Mouse (Mus musculus): ENCODE measurements around the gene Alg12. TPM values are rescaled to one million over a fixed set of nuclear protein-coding genes. Genes with fewer than 3 reads are reported as not detected.
"Not testable (repeated sequence)": the region's sequence is repeated elsewhere in the genome, so short reads cannot be mapped to it uniquely, and the experiment has no call there.

Gene Alg12
- polyA plus RNA-seq, 1 experiment = 32.8 TPM

DNA sequence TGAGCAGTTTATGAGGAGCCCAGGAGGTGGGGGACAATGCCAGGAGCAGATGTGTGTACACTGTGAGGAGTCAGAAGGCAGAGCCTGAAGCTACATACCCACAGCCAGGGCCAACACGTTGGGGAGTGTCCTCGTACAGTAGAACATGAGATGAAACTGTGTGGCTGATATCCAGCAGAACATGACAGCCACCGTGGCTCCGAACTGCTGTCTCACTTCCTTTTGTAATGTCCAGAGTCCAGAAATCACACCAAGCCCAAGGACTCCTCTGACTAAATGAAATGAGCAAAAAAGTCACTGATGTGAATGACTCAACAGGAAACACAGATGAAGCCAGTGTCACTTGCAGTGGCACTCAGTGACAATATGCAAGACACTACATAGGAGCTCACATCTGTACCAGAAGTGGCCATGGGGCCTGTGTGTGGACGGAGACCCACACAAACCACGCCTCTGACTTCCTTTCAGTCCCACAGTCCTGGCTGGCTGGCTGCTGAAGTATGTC, 3.9 kb downstream of the Alg12 start:
- Histone ChIP-seq H3K27me3 (ENCODE audit: control insufficient read depth, insufficient read depth, low read length) (no peaks in the 10 kb centered on the region), H3K27ac (ENCODE audit: control insufficient read depth, insufficient read depth, low read depth, low read length) (no peak overlapping the region), H3K36me3 (ENCODE audit: control insufficient read depth, insufficient read depth, low read length) (no peaks in the 10 kb centered on the region), H3K4me3 (ENCODE audit: control insufficient read depth, low read depth, low read length) (no peak overlapping the region), H3K4me1 (ENCODE audit: control insufficient read depth, insufficient read depth, low read length) (peaks cover 4% of the 10 kb centered on the region)
- TF ChIP-seq CTCF (IDR thresholded peaks at IDR 0.05; ENCODE audit: control insufficient read depth, insufficient read depth, insufficient replicate concordance, low read depth, low read length) (no peak), POLR2A (IDR thresholded peaks at IDR 0.05; ENCODE audit: control insufficient read depth, low read depth, low read length) (no peak)

DNA sequence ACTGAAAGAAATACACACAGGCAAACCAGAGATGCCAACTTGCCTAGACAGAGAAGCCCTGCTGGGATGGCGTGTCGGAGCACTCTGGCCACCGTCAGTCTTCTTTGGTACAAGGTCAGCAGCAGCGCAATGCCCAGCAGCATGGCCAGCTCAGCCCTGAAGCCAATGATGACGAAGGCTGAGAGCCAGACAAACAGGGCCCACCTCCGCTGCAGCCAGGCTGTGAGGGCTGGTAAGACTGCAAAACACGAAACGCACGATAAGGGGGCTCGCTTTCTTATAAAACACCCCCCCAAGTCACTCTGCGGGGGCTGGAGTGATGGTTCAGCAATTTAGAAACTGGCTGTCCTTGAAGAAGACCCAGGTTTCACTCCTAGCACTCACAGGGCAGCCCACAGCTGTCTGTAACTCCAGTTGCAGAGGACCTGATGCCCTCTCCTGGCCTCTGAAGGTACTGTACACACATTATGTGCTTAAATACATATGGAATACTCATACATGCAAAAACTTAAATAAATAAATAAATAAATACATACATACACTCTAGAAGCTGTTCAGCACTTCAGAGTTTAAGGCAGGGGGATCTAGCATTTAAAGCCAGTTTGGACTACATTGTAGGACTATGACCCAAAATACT, 4.6 kb downstream of the Alg12 start:
- no peaks in the 10 kb centered on the region for H3K36me3 ChIP-seq (ENCODE audit: control insufficient read depth, insufficient read depth, low read length)
- no peaks in the 10 kb centered on the region for H3K27me3 ChIP-seq (ENCODE audit: control insufficient read depth, insufficient read depth, low read length)
- no peak overlapping the region for H3K27ac ChIP-seq (ENCODE audit: control insufficient read depth, insufficient read depth, low read depth, low read length)
- no peak overlapping the region for H3K4me3 ChIP-seq (ENCODE audit: control insufficient read depth, low read depth, low read length)
- no peaks in the 10 kb centered on the region for H3K4me1 ChIP-seq (ENCODE audit: control insufficient read depth, insufficient read depth, low read length)
- no peak for TF ChIP-seq CTCF (IDR thresholded peaks at IDR 0.05; ENCODE audit: control insufficient read depth, insufficient read depth, insufficient replicate concordance, low read depth, low read length)
- no peak for TF ChIP-seq POLR2A (IDR thresholded peaks at IDR 0.05; ENCODE audit: control insufficient read depth, low read depth, low read length)

DNA sequence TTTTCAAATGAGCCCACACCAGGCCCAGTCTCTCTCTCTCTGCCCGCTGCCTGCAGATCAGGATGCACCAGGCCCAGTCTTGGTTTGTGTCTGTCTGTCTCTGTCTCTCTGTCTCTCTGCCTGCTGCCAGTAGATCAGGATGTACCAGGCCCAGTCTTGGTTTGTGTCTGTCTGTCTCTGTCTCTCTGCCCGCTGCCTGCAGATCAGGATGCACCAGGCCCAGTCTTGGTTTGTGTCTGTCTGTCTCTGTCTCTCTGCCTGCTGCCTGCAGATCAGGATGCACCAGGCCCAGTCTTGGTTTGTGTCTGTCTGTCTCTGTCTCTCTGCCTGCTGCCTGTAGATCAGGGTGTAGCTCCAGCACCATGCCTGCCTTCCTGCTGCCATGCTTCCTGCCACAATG, 5.2 kb downstream of the Alg12 start:
- not testable (repeated sequence) for H3K27ac ChIP-seq (ENCODE audit: control insufficient read depth, insufficient read depth, low read depth, low read length); H3K4me1 ChIP-seq (ENCODE audit: control insufficient read depth, insufficient read depth, low read length); H3K36me3 ChIP-seq (ENCODE audit: control insufficient read depth, insufficient read depth, low read length); H3K4me3 ChIP-seq (ENCODE audit: control insufficient read depth, low read depth, low read length); H3K27me3 ChIP-seq (ENCODE audit: control insufficient read depth, insufficient read depth, low read length)

DNA sequence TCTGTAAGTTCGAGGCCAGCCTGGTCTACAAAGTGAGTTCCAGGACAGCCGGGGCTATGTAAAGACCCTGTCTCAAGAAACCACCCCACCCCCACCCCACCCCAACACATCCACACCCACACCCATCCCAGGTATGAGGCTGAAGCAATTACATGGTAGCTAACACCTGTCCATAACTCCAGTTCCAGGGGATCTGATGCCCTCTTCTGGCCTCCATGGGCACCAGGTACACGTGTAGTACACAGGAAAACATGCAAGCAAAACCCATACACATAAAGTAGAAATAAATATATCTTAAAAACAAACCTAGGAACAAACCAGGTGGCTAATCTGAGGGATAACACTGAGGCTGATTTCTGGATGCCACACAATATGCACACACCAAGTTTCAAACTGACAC, 5.9 kb downstream of the Alg12 start:
- no peaks in the 10 kb centered on the region for H3K36me3 ChIP-seq (ENCODE audit: control insufficient read depth, insufficient read depth, low read length)
- no peak overlapping the region for H3K4me3 ChIP-seq (ENCODE audit: control insufficient read depth, low read depth, low read length)
- no peak for TF ChIP-seq CTCF (IDR thresholded peaks at IDR 0.05; ENCODE audit: control insufficient read depth, insufficient read depth, insufficient replicate concordance, low read depth, low read length)
- TF ChIP-seq POLR2A (IDR thresholded peaks at IDR 0.05; ENCODE audit: control insufficient read depth, low read depth, low read length) = no peak
- H3K4me1 ChIP-seq (ENCODE audit: control insufficient read depth, insufficient read depth, low read length) = no peaks in the 10 kb centered on the region
- no peaks in the 10 kb centered on the region for H3K27me3 ChIP-seq (ENCODE audit: control insufficient read depth, insufficient read depth, low read length)
- H3K27ac ChIP-seq (ENCODE audit: control insufficient read depth, insufficient read depth, low read depth, low read length) = no peak overlapping the region

DNA sequence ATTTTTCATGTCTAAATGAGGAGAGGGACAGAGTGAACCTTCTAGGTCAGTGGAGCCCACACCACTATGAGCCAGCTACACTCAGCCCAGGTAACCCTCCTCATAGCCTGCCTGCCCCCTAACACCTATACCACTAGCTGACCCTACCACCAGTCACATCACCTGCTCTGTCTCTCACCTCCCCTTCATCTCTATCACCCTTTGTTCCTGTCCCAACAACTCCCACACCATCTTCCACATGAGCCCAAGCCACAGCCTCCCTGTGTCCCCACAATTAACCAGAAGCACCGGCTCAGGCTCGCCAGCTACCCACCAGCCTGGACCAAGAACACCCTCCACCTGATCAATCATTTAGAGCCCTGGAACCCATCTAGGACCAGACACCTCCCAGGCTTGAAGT, 8.7 kb downstream of the Alg12 start:
- H3K27me3 ChIP-seq (ENCODE audit: control insufficient read depth, insufficient read depth, low read length) = no peaks in the 10 kb centered on the region
- no peak overlapping the region for H3K27ac ChIP-seq (ENCODE audit: control insufficient read depth, insufficient read depth, low read depth, low read length)
- TF ChIP-seq CTCF (IDR thresholded peaks at IDR 0.05; ENCODE audit: control insufficient read depth, insufficient read depth, insufficient replicate concordance, low read depth, low read length) (no peak), POLR2A (IDR thresholded peaks at IDR 0.05; ENCODE audit: control insufficient read depth, low read depth, low read length) (no peak)
- H3K4me1 ChIP-seq (ENCODE audit: control insufficient read depth, insufficient read depth, low read length) = no peaks in the 10 kb centered on the region
- H3K4me3 ChIP-seq (ENCODE audit: control insufficient read depth, low read depth, low read length) = no peak overlapping the region
- H3K36me3 ChIP-seq (ENCODE audit: control insufficient read depth, insufficient read depth, low read length) = 0 out of 2 replicates have a peak, but pooled peaks cover 1% of the 10 kb centered on the region

DNA sequence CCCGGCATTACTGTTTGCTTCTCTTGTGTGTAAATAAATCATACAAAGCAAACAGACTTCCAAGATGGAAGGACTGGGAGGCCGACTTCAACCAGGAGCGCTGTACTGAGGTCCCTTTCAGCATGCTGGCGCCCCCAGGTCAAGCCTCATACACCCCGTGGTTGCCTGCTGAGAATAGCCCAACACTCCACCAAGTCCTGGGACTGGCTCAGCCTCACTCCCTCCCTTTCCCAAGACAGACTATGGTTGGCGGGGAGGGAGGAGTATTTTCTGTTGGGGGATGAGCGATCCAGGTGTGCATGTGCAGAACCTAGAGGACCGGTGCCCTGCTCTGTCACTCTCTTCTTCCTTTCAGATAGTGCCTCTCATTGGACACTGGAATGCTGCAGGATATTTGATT, 11.0 kb downstream of the Alg12 start:
- H3K4me3 ChIP-seq (ENCODE audit: control insufficient read depth, low read depth, low read length) = no peak overlapping the region
- H3K4me1 ChIP-seq (ENCODE audit: control insufficient read depth, insufficient read depth, low read length) = no peaks in the 10 kb centered on the region
- H3K27ac ChIP-seq (ENCODE audit: control insufficient read depth, insufficient read depth, low read depth, low read length) = no peak overlapping the region
- no peak for TF ChIP-seq CTCF (IDR thresholded peaks at IDR 0.05; ENCODE audit: control insufficient read depth, insufficient read depth, insufficient replicate concordance, low read depth, low read length)
- no peak for TF ChIP-seq POLR2A (IDR thresholded peaks at IDR 0.05; ENCODE audit: control insufficient read depth, low read depth, low read length)
- H3K27me3 ChIP-seq (ENCODE audit: control insufficient read depth, insufficient read depth, low read length) = no peaks in the 10 kb centered on the region
- 0 out of 2 replicates have a peak, but pooled peaks cover 1% of the 10 kb centered on the region for H3K36me3 ChIP-seq (ENCODE audit: control insufficient read depth, insufficient read depth, low read length)

DNA sequence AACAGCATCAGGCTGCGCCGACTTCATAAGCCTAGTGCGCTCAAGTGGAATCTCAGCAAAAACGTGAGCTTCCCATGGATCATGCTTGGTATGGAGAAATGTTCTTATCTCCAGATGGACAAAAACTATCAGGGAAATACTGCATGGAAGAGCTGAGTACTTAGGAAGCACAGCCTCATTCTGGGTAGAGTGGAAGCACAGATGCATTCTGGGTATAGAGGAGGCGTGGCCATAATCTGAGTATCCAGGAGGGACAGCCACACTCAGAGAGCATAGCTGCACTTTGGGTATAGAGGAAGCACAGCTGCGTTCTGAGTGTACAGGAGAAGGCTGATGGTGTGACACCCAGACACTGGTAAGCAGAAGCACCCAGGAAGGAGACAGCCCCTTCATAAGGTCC, 16.8 kb downstream of the Alg12 start:
- Histone ChIP-seq H3K4me3 (ENCODE audit: control insufficient read depth, low read depth, low read length) (no peak overlapping the region), H3K4me1 (ENCODE audit: control insufficient read depth, insufficient read depth, low read length) (no peaks in the 10 kb centered on the region), H3K27me3 (ENCODE audit: control insufficient read depth, insufficient read depth, low read length) (no peaks in the 10 kb centered on the region), H3K27ac (ENCODE audit: control insufficient read depth, insufficient read depth, low read depth, low read length) (no peak overlapping the region), H3K36me3 (ENCODE audit: control insufficient read depth, insufficient read depth, low read length) (0 out of 2 replicates have a peak, but pooled peaks cover 1% of the 10 kb centered on the region)
- TF ChIP-seq CTCF (IDR thresholded peaks at IDR 0.05; ENCODE audit: control insufficient read depth, insufficient read depth, insufficient replicate concordance, low read depth, low read length) (no peak), POLR2A (IDR thresholded peaks at IDR 0.05; ENCODE audit: control insufficient read depth, low read depth, low read length) (no peak)

DNA sequence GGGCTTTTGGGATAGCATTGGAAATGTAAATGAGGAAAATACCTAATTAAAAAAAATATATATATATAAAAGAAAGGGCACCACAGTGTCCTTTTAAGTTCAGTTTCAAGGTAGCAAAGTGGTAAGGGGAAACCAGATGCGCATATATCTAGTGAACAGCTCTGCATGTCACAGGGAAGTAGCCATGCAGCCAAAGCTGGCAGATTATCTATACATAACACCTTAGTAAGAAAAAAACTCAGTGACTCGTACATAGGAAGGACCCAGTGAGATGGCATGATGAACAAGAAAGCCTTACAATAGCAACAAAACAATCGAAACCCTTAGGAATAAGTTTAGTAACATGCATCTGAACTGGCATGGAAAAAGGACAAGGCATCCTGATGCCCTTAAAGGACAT, 17.2 kb downstream of the Alg12 start:
- Histone ChIP-seq H3K4me1 (ENCODE audit: control insufficient read depth, insufficient read depth, low read length) (no peaks in the 10 kb centered on the region), H3K27ac (ENCODE audit: control insufficient read depth, insufficient read depth, low read depth, low read length) (no peak overlapping the region), H3K4me3 (ENCODE audit: control insufficient read depth, low read depth, low read length) (no peak overlapping the region), H3K27me3 (ENCODE audit: control insufficient read depth, insufficient read depth, low read length) (no peaks in the 10 kb centered on the region), H3K36me3 (ENCODE audit: control insufficient read depth, insufficient read depth, low read length) (0 out of 2 replicates have a peak, but pooled peaks cover 1% of the 10 kb centered on the region)
- no peak for TF ChIP-seq POLR2A (IDR thresholded peaks at IDR 0.05; ENCODE audit: control insufficient read depth, low read depth, low read length)
- TF ChIP-seq CTCF (IDR thresholded peaks at IDR 0.05; ENCODE audit: control insufficient read depth, insufficient read depth, insufficient replicate concordance, low read depth, low read length) = no peak
